Mouse (Mus musculus) thymus, postnatal 4 days (tissue): ENCODE measurements at regions not wholly inside any gene's neighbourhood (a gene's known extent, or its start where the extent isn't known, plus 50 kb on each side); places are given as distances from the start of the nearest gene placed in this dataset.

Source experiments
- DNase-seq: peaks from one replicate; pipeline ENCODE4 v3.0.0; 2021

GRCm38 (mm10) chr12:22745556-22745955 lies 1034.5 kb downstream of the Gm10330 start:
- peak; percentile 27 for DNase-seq

- DNase-seq = peak; percentile 19
These were observed 1035.0 kb downstream of the Gm10330 start for GRCm38 (mm10) chr12:22745067-22745466.
